Mouse (Mus musculus): ENCODE results near the gene C1qtnf3.

The C1qtnf3 gene

GRCm38 (mm10) chr15:10951951-10952759 lies at the start of gene C1qtnf3:
C1qtnf3 (plus strand) TSS chr15:10952332.
- DNase-seq (ENCODE audit: low spot score): no peak

GRCm38 (mm10) chr15:10902360-10902759 lies 49.8 kb upstream of the C1qtnf3 start:
- no peak for DNase-seq (ENCODE audit: low spot score)

DNA sequence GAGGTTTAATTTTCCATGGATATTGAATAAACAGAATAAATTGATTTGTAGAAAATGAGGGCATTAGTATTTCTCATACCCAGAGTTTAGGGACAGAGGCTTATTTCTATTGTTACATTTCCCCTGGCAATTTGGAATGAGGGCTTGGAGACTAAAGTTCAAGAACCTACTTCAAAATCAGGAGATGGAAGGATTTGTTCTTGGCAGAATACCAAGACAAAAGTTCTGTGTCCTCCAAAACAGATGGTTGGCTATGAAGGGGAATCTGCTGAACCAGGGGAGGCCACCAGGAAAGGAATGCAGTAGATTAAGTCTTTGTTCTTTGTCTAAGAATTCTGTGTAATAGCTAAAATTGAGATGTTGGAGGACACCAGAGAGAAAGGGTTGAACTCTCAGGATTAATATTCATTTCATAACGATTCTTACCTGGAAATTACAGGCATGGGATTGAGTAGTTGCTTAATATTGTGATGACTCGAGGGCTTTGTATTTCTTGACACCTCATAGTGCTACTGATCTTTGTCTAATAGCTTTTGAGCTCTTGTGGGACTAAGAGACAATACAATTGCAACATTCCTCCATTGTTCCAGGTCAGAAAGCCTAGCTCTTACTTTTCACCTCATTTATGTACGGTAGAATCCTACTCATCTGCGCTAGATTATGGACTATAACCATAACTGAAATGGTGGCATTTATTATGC lies 35.4 kb upstream of the C1qtnf3 start:
- no peak for DNase-seq (ENCODE audit: low spot score)

GRCm38 (mm10) chr15:10917312-10917660 lies 34.8 kb upstream of the C1qtnf3 start:
- DNase-seq (ENCODE audit: low spot score): no peak

- DNase-seq (ENCODE audit: low spot score): no peak
Observed at GRCm38 (mm10) chr15:10920212-10920611, 31.9 kb upstream of the C1qtnf3 start.

- DNase-seq (ENCODE audit: low spot score): no peak
Observed at GRCm38 (mm10) chr15:10921064-10921463, 31.1 kb upstream of the C1qtnf3 start.

DNA sequence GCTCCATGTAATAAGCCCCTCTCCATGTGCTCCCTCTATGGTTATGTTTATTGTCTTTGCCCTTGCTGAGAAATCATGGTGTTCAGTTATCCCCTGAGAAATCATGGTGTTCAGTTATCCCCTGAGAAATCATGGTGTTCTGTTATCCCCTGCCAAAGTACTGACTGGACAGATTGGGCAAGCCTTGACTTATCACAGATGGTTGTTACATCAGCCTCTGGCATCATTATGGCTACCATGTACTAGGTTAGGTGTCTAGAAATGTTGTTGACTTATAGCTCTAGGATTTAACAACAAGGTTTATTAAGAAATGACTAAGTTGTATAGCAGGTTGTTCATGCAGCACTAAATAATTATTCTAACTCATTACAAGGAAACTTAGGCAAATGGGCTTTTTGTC lies 30.1 kb upstream of the C1qtnf3 start:
- DNase-seq (ENCODE audit: low spot score): no peak

GRCm38 (mm10) chr15:10922570-10922969 lies 29.6 kb upstream of the C1qtnf3 start:
- no peak for DNase-seq (ENCODE audit: low spot score)

GRCm38 (mm10) chr15:10923076-10923995 lies 28.8 kb upstream of the C1qtnf3 start:
- no peak for DNase-seq (ENCODE audit: low spot score)

GRCm38 (mm10) chr15:10927325-10927724 lies 24.8 kb upstream of the C1qtnf3 start:
- no peak for DNase-seq (ENCODE audit: low spot score)

GRCm38 (mm10) chr15:10928633-10929270 lies 23.4 kb upstream of the C1qtnf3 start:
- no peak for DNase-seq (ENCODE audit: low spot score)

GRCm38 (mm10) chr15:10933930-10934329 lies 18.2 kb upstream of the C1qtnf3 start:
- DNase-seq (ENCODE audit: low spot score): no peak

DNA sequence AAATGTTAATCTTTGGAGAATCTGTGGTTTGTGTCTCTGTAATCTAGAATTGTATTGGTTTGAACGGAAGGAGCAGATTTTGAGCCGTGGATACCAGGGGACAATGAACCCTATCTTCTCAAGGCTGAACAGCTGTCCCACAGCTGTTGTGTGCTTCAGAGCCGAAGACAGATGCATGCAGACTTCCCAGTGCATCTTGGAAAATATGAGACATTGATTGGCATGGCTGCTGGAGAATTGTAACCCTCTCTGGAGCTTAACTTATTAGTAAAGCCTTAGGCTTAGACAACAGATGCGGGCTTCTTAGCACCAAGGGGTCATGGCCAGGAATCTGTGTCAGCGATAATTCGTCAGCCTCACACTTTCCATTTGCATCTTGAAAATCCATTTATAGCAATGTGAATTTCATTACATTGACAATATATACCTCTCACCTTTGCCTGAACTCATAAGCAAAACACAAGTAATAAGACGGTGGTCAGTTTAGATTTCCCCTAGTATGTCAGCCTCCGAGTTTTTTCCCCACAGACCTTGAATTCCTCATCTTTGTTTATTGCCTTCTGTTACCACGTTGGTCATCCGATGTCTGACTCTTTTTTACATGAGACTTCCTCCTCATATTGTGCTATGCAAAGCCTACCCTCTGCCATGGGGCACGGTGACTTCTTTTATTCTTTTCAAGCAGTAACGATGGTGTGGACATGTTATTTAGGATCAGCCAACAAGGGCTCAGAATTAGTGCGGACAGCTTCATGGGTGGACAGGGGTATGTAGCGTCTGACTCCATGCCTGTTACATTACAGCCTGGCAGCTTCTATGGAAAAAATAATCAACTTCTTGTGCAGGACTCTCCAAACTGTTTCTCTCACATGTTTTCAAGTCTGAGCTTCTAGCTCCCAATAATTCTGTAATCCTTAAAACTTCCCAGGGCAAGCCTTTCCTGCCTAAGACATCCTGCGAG lies 11.7 kb upstream of the C1qtnf3 start:
- DNase-seq (ENCODE audit: low spot score): no peak

DNA sequence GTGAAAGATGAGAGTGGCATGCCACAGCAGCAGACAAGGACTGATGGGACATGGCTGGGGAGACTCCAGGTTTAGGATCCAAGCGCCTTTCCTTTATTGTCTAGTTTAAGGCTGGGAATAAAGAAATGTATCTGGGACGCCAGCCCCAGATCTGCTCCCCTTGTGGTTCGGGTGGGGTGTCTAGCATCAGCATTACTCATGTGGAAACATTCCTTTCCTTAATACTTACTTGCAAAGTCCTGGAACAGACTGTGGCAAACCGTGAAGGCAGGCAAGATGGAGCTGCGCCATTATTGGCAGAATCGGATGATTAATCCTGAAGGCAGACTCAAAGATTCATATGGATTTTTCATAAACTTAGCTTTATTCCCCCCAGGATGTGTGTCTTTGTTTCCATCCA lies 10.2 kb upstream of the C1qtnf3 start:
- DNase-seq (ENCODE audit: low spot score): no peak

GRCm38 (mm10) chr15:10947852-10948251 lies 4.3 kb upstream of the C1qtnf3 start:
- no peak for DNase-seq (ENCODE audit: low spot score)

GRCm38 (mm10) chr15:10952760-10953305 lies 701 bp downstream of the C1qtnf3 start:
- no peak for DNase-seq (ENCODE audit: low spot score)

DNA sequence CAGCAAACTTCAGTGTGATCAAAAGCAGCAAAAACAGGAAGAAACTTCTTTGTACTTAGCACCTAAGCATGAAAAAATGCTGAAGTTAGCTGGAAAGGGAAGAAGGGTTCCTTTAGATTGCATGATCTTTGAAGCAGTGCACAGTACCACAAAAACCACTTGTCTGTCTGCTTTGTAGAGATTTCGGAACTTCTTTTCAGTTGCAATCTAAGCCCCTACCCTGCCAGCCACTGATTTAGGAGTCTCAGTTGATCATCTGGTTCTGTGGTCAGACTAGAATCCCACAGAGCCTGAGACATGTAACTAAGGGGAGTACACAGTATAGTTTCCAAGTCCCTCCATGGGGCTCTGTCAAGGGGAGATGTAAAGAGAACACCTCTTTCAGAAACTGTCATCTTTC lies 1.3 kb downstream of the C1qtnf3 start:
- DNase-seq (ENCODE audit: low spot score): no peak

DNA sequence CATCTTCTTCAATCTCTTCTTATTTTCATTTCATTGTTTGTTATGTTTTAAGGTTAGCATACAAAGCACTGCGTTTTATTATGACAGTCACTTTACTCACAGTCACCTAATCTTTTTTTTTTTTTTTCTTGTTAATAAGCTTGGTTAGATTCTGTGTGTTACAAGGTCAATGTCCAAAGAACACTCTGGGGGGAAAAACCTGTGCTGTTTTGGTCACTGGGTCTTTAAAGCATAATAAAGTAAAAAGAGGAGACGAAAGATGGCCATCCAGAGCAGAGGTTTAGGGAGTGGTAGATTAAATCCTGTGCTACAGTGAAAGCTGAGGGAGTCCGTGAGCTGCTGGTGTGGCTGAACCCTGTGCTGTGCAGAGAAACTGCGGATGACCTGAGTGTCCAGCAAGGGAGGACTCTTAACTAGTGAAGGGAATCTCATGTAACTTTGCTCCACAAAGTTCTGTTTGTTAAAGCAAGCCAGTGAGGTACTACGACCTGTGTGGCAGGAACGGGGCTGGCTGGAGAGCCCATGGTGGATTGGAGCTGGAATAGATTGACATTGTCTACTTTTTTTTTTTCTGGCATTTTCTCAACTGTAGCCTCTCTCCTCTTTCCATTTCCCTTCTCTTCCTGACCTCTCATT lies 2.4 kb downstream of the C1qtnf3 start:
- DNase-seq (ENCODE audit: low spot score): no peak

GRCm38 (mm10) chr15:10955156-10955555 lies 3.0 kb downstream of the C1qtnf3 start:
- no peak for DNase-seq (ENCODE audit: low spot score)

DNA sequence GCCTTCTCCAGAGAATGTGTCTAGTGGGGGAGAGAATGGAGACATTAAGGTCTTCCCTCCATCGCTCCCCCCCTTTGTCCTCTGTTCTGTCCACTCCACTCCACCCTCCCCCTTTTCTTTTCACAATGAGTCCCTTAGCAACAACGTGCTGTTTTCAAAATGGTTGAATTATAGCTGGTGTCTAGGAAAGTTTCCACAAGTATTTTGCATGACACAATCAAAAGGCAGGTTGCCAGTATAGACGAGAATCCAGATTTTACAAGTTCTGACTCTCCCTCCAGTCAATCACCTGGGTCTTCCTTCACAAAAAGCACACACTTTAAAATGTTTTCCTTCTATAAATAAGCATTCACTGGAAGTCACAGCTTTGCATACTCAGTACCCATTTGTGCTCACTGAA lies 4.6 kb downstream of the C1qtnf3 start:
- DNase-seq (ENCODE audit: low spot score): no peak

All from MN1 (cell line).